Mouse (Mus musculus) splenic B cell, adult 2 months (primary cell): ENCODE measurements around the gene Mtrf1.
A peak's percentile ranks its signal among the peaks of the same experiment; 100 is the strongest.
"Not testable (repeated sequence)": the region's sequence is repeated elsewhere in the genome, so short reads cannot be mapped to it uniquely, and the experiment has no call there.

Experiments
- DNase-seq: peaks from one replicate; pipeline ENCODE4 v3.0.0-alpha.2; 2011; ENCODE audit warnings: low read depth, low spot score
- H3K27me3 ChIP-seq: 2 replicates; pipeline ENCODE4 v1.6.1; 2012; ENCODE audit warnings: mild to moderate bottlenecking, low read length, moderate library complexity, mixed read lengths; ENCODE audit not compliant: control insufficient read depth, poor library complexity, insufficient read depth, severe bottlenecking
- H3K36me3 ChIP-seq: 2 replicates; pipeline ENCODE4 v1.6.1; 2012; ENCODE audit warnings: mild to moderate bottlenecking, low read length, moderate library complexity, mixed read lengths; ENCODE audit not compliant: control insufficient read depth, poor library complexity, insufficient read depth, severe bottlenecking

Mtrf1 gene

GRCm38 (mm10) chr14:79425979-79426729 is 28.6 kb downstream of the Mtrf1 start, which contains the start of gene Kbtbd7:
Gene Kbtbd7 (plus strand): TSS chr14:79426511.
- DNase-seq = peak; percentile 96
- H3K27me3 ChIP-seq = no peaks in the 10 kb centered on the region
- no peaks in the 10 kb centered on the region for H3K36me3 ChIP-seq

- DNase-seq, H3K27me3 ChIP-seq, H3K36me3 ChIP-seq: not testable (repeated sequence)
These were observed 29.3 kb downstream of the Mtrf1 start for GRCm38 (mm10) chr14:79426730-79427365.

GRCm38 (mm10) chr14:79434068-79434467 is 36.5 kb downstream of the Mtrf1 start:
- Histone ChIP-seq H3K27me3 (no peaks in the 10 kb centered on the region), H3K36me3 (no peaks in the 10 kb centered on the region; the same call in 1 of the 2 replicates)
- DNase-seq = no peak

GRCm38 (mm10) chr14:79440655-79441054 is 43.1 kb downstream of the Mtrf1 start:
- no peak for DNase-seq
- Histone ChIP-seq H3K27me3 (no peaks in the 10 kb centered on the region), H3K36me3 (no peaks in the 10 kb centered on the region)

- Histone ChIP-seq H3K36me3 (no peaks in the 10 kb centered on the region), H3K27me3 (no peaks in the 10 kb centered on the region)
- peak; percentile 34 for DNase-seq
These were observed 43.9 kb downstream of the Mtrf1 start for GRCm38 (mm10) chr14:79441441-79441840.

- no peaks in the 10 kb centered on the region for H3K27me3 ChIP-seq
- no peaks in the 10 kb centered on the region for H3K36me3 ChIP-seq
- DNase-seq = no peak
These were observed 47.0 kb downstream of the Mtrf1 start for GRCm38 (mm10) chr14:79444601-79445000.

GRCm38 (mm10) chr14:79445055-79445620 is 47.6 kb downstream of the Mtrf1 start:
- Histone ChIP-seq H3K36me3 (no peaks in the 10 kb centered on the region), H3K27me3 (no peaks in the 10 kb centered on the region)
- no peak for DNase-seq

GRCm38 (mm10) chr14:79451681-79452590 is 54.4 kb downstream of the Mtrf1 start, which contains the start of gene Kbtbd6:
Gene Kbtbd6 (plus strand): TSS chr14:79451835.
- not testable (repeated sequence) for H3K36me3 ChIP-seq, H3K27me3 ChIP-seq
- peak; percentile 89 for DNase-seq

- H3K36me3 ChIP-seq, H3K27me3 ChIP-seq, DNase-seq: not testable (repeated sequence)
These were observed 55.0 kb downstream of the Mtrf1 start for GRCm38 (mm10) chr14:79452591-79452934.

GRCm38 (mm10) chr14:79460401-79460800 is 62.8 kb downstream of the Mtrf1 start:
- DNase-seq = no peak
- H3K27me3 ChIP-seq = no peaks in the 10 kb centered on the region
- H3K36me3 ChIP-seq = peaks cover 3% of the 10 kb centered on the region; the same call in 1 of the 2 replicates

GRCm38 (mm10) chr14:79460988-79461387 is 63.4 kb downstream of the Mtrf1 start:
- H3K27me3 ChIP-seq = no peaks in the 10 kb centered on the region
- peak; percentile 27 for DNase-seq
- peaks cover 6% of the 10 kb centered on the region; the same call in 1 of the 2 replicates for H3K36me3 ChIP-seq

GRCm38 (mm10) chr14:79465623-79466022 is 68.1 kb downstream of the Mtrf1 start:
- Histone ChIP-seq H3K36me3 (peaks cover 16% of the 10 kb centered on the region; the same call in 1 of the 2 replicates), H3K27me3 (no peaks in the 10 kb centered on the region)
- peak; percentile 36 for DNase-seq

GRCm38 (mm10) chr14:79467621-79468020 is 70.0 kb downstream of the Mtrf1 start:
- DNase-seq = peak; percentile 65
- H3K27me3 ChIP-seq = no peaks in the 10 kb centered on the region
- peaks cover 22% of the 10 kb centered on the region for H3K36me3 ChIP-seq
